Mouse (Mus musculus) thymus, adult 18-20 months (tissue): Measurements from ENCODE around the gene Zfp366.

Source experiments
- DNase-seq, 2 experiments: peaks; one replicate each; pipeline ENCODE4 v3.0.0; 2022; ENCODE audit warnings: mixed read lengths in 2 of 2

The Zfp366 gene

DNA sequence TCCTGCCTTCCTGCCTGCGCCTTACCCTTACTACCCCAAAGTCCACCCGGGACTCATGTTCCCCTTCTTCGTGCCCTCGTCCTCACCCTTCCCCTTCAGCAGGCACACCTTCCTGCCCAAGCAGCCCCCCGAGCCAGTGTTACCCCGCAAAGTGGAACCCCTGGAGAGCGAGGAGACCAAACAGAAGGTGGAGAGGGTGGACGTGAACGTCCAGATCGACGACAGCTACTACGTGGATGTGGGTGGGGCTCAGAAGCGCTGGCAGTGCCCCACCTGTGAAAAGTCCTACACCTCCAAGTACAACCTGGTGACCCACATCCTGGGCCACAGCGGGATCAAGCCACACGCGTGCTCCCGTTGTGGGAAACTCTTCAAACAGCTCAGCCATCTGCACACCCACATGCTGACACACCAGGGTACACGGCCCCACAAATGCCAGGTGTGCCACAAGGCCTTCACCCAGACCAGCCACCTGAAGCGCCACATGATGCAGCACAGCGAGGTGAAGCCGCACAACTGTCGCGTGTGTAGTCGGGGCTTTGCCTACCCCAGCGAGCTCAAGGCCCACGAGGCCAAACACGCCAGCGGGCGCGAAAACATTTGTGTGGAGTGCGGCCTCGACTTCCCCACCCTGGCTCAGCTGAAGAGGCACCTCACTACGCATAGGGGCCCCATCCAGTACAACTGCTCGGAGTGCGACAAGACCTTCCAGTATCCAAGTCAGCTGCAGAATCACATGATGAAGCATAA lies 44.4 kb downstream of the Zfp366 start:
- DNase-seq, result no peak

DNA sequence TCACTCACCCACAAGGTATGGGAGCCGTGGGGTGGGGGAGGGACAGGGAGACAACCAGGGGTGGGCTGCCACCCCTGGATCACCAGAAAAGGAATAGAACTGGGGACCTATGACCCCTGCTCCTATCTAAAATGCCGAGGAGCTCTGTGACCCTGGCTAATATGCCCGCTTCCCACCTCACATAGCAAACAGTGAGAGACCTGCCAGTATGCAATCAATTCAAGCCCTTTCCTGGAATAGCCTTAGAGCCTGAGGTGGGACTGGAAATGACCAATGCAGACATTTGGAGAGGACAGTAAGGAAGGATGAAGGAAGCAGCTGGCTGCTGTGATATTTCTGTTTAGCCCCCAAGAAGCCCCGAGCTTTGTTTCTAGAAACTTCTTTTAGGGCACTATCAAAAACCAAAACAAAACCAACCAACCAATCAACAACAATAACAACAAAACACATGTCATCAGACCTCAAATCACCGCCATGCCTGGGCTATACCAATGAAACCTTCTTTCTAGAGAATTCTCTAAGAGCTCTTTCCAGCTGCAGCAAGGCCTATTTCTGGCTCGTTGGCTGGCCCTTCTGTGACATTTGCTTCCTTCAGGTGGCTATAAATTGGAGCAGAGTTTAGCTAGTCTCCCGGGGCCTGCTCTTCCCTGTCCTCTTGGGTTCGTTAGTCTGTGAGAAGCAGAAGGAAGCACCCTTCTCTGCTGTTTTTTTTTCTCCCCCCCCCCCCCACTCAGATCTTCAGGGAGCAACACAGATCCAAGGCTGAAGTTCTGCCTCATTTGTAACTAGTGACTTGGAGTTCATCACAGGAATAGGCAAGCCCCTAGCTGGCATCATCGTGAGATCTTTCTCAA lies 45.2 kb downstream of the Zfp366 start:
- no peak for DNase-seq

DNA sequence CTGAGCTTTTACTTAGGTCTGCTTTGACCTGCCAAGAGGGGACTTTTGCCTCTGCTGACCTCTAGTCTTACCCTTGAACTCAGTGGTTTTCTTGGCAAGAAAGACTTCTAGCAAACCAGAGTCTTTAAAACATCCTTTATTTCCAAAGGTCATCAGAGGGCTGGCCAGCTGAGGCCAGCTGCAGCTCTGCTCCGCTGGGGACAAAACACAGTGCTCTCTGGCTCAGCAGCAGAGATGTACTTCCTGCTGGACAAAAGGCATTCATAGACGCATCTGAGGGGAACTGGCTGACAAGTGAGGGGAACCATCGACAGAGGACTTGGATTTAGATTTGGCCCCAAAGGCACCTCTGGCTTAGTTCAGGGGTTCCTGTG lies 45.9 kb downstream of the Zfp366 start:
- DNase-seq, result no peak

DNA sequence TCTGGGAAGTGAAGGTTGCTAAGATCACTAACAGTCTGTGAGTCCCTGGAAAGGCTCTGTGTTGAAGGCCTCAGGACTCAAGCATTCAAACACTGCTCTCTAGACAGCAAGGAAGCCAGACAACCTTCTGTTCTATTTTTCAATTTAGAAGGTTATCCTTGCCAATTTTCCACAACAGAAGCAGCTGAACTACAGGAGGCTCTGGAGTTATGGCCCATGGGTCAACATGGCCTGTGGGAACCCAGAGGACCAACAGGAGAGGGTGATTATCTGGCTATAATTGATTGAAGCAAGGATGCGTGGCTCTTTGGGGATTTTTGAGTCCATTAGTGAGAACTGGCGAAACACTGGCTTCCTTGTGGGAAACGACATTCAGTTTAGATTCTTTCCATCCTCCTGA lies 48.7 kb downstream of the Zfp366 start:
- no peak for DNase-seq

DNA sequence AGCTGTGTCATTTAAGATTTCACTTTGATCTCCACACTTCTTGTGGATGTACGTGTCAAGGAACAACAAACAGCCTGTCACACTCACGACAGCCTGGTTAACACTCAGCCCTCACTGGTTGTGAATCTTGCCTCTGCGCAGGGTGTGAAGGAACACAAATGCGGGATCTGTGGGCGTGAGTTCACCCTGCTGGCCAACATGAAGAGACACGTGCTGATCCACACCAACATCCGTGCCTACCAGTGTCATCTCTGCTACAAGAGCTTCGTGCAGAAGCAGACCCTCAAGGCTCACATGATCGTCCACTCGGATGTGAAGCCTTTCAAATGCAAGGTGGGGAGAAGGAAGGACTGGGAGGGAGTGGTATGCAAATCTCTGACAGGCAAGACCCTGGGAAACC lies 49.3 kb downstream of the Zfp366 start:
- DNase-seq, result no peak

DNA sequence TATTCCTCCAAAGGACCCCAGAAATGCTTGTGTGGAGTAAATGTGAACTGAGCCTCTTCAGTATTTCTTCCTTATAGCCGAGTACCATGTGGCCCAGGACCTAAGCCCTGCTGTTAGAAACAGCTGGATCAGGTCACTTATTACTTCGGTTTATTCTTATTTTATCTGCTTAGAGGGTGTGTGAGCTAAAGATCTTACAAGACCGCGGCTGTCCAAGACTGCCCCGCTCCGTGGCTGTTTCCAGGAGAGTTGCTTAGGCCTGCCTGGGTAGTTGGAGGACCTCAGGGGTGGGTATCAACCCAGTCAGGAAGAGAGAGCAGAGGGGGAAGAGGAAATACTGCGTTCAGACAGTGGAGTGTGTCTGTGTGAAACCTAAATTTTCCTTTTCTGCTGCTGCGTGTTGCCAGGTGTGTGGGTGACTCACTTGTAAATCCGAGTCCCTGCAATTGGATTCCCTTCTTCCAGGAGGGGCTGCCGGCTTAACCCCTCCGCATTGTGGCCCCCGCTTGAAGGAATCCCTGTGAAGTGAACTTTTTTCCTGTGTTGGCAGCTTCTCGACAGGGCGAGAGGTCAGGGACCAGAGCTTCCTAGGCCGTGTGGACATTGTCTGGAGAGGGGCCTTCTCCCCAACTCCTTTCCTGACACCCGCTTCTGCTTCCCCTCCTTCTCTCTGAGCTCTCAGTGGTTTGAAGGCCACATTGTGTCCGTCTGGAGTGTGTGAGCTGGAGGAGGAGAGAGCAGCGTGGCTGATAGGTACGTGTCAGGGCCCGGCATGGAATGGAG lies 51.0 kb downstream of the Zfp366 start:
- no peak for DNase-seq

DNA sequence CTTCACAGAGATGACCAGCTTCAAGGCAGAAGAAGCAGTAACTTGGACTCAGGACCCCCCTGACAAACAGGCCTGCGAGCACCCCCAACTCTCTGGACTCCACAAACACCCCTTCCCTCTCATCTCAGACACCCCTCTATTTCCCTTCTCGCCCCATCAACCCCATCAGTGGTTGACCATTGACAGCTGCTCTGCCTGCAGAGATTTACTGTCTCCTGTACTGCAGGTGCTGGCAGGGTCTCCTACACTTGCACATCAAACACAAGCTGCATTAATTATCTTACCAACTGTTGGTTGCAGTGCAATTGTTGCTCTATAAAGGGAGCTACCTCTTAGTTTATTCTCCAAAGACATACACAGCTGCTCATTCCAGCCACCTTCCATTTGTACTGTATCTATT lies 51.6 kb downstream of the Zfp366 start:
- no peak for DNase-seq

DNA sequence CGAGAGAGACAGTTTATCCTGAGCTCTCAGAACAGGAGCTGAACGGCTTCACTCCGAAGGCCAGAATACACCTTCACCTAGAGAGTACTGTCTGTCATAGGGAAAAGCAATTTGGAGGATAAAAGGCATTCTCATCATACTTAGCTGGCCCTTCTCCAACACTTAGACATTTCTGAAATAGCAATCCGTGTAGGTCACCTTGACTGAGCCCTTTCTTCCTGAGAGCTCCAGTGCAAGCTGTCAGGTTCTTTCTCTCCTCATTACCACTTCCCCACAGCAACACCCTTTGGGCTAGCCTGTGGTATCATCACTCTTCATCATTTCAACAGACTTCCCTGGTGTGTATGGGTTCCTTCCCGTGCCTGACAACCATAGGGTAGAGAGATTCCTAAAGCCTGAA lies 52.5 kb downstream of the Zfp366 start:
- no peak for DNase-seq

DNA sequence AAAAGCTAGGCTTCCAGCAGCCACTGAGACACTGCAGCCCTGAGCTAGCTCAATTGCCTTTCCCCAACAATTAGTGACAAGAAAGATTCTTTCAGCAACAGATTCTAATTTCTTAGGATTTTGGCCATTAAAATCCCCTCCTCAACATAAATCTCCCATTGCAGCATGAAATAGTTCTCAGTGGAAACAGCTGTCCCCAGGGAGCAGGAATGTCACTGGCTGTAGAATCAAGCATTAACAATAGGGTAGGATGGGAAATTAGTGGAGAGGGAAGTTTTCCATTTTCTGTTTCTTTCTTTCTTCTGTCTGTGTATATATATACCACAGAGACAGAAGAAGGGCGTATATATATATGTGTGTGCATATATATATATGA lies 53.2 kb downstream of the Zfp366 start:
- no peak for DNase-seq

DNA sequence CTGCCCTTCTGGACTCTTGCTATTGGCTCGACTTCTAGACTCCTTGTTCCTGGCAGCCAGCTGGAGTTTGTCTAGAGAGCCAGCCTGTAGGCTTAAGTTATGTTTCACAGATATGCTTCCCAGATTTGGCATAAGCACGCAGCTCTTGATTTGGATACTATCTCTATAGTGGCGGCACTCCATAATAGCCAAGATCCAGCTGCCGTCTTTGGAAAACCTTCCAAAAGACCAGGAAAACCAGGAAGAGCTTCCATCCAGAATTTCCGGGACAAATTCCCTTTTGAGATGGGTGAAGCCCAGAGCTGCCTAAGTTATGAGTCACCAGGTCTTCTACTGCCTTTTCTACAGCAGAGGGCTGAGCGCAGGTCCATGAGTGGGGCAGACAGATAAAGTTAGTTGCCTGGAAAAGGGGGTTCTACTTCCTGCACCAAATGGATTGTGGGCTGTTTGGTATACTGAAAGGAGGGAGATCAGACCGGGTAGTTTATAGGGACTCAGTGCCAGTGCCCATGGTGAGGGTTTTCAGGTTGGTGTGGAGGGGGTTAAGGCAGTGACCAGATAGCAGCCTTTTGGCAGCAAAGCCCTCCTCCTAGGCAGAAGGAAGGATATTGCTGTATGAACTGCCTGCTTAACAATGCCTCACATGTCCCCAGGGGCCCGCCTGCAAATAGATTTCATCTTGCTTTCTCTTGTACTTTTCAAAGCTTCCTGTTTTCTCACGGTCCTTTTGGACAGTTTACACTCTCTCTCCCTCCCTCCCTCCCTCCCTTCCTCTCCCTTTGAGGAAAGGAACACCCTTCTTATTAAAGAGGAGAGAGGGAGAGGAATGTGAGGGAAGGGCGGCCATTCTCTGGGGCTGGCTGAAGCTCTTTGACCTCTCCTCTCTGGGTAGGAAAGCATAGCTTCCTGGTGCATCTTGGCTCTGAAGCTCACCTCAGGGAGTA lies 53.9 kb downstream of the Zfp366 start:
- no peak for DNase-seq

DNA sequence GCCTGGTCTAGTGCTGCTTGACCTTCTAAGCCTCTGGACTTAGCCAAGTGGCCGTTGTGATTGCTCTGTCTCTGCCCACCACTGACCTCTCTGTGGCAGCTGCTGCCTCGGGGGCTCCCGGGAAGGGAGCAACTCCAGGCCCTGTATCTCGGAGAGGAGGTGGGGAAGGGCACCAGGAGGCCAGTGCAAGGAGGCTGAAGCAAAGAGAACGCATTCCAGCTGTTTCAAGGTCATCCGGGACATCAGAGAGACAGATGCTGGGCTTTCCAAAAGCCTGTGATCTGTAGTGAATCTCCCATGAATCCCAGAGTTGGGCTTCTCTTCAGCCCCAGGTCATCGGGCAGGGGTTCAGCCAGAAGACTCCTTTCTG lies 54.5 kb downstream of the Zfp366 start:
- no peak for DNase-seq

DNA sequence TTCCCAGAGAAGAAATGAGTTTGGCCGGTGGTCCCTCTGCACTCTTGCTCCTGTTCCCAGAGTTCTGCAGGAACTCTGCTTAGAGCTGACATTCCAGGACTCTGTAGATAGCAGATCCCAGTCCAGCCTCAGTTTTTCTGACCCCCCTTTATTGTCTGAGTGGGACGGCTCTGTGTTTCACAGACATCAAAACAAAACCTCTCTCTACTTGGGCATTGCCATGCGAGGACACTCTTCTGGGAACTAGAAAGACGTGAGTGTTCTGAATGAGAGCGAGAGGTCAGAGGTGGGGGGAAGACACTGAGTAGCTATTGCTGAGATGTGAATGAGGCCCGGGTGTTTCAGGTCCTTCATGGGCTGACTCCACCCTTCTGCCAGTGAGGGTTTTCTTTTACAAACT lies 55.1 kb downstream of the Zfp366 start:
- no peak for DNase-seq

DNA sequence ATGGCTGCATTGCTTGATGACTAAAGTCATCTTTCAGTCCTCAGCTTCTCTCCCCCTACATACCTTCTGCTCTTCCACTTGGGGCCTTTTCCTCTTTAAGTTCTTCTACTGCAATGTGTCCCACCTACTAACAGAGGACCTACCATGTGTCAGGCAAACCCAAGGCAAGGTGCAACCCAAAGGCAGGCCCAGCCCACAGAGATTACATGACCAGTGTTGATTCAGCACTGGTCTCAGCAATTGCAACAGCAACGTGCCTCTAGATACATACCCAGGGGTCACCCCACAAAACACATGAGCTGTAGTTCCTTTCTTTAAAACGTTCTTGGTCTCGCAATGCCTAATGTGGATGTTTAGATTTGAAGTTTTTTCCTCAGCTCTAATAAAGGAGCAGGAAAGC lies 57.4 kb downstream of the Zfp366 start:
- no peak for DNase-seq

DNA sequence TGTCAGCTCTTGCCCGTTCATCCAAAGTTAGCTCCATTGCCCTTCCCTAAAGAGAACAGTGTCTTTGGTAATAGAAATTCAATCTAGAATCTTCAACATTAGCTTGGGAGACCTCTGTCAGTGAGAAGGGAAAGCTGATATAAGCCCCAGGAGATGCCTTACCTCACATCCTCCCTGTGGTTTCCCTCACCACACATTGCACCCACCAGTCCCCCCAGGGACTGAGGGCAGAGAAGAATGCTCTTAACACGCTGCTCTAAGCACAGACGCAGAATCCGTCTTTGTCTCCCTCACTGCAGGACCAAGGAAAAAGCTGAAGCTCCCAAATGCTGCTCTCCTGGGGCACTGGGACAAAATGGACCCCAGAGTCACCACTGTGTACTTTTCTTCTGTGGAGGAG lies 58.3 kb downstream of the Zfp366 start:
- no peak for DNase-seq

DNA sequence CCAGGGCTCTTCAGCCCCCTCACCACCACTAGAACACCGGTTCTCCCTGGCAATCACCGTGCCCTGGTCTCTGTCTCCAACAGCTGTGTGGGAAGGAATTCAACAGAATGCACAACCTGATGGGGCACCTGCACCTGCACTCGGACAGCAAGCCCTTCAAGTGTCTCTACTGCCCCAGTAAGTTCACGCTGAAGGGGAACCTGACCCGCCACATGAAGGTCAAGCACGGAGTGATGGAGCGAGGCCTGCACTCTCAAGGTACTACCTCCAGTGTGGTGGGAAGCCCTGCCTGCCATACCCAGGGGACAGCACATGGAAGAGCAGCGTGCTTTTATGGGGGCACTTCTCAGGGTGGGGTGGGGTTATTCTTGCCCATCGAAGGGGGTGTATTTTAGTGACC lies 59.2 kb downstream of the Zfp366 start:
- DNase-seq, result no peak

DNA sequence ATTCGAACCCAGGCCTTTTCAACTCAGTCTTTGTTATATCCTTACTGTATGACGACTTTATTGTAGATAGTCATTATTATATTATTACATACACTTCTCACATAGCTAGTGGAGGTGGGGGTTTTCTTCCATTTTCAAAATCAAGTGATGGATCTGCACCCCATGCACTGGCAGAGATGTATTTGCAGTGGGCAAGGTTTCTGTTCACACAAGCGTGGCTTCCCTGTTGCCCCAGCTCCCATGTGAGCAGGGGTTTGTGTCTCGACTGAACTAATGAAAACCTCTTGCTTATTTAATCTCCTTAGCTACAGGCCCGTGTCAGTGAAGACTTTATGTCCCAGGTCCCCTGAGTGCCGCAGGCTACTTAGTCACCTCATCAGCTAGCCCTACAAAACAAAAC lies 59.8 kb downstream of the Zfp366 start:
- DNase-seq, result no peak

DNA sequence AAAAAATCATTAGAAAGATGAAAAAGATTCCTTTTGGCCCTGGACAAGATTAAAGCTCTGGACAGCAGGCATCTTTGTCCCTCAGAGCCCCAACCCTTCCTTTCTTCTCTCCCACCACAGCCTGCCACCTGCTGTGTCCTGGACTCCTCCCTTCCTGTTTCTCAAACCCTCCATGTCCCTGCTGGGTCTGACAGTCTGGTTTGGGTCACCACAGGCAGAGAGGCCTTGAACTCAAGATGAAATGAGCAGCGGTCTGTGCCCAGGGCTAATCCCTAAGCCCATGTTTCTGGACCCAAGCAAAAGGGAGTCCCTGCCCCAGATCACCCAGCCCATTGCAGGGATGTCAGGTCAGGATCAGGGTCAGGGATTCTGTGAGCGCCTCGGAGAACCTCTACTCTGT lies 60.3 kb downstream of the Zfp366 start:
- DNase-seq, result no peak

DNA sequence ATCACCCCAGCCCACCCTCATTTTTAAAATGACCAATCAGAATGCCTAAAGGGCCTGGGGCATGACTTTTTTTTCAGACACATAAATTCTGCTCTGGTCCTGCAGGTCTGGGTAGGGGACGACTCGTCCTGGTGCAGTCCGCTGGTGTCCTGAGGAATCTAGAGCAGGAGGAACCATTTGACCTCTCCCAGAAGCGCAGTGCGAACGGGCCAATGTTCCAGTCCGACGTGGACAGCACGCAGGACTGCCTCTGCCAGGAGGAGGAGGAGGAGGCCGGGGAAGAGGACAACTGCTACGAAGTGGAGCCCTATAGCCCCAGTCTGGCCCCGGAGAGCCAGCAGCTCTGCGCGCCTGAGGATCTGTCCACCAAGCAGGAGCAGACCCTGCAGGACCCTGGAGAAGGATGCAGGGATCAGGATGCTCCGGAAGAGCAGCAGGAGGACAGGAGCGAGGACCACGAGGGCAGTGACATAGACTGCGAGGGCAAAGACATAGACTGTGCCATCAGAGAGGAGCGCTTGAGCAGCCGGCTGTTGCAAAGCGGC lies 61.4 kb downstream of the Zfp366 start:
- no peak for DNase-seq

DNA sequence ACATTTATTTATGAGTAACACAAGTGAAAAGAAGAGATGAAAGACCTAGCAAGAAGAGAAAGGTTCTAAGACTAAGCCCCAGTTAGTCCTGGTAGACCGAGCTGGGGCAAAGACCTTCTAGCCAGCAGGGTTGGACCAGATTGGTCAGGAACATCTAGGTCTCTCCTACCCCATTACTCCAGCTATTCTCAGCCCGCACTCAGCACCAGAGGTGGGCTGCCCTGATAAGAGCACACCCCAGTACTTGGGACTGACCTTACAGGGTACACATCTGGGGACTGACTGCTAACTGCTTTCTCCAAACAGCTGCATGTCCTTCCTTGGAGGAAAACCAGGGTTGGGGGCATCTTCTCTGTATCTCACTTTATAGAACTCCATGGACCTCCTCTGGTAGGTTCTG lies 66.2 kb downstream of the Zfp366 start:
- no peak for DNase-seq

DNA sequence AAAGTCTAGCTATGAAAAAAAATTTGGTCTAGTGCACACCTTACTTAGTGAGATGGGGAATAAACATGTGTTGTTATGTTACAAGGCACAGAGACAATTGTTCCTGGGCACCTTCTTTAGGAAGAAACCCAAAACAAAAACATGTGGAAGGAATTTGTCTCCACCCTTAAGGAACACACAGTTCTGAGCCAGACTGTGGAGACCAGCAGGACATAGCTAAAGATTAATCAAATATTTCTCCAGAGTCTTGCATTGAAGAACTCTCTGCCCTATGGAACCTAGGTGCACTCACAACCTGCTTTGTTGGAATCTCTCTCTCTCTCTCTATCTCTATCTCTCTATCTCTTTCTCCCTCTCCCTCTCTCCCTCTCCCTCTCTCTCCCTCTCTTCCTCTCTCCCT lies 69.6 kb downstream of the Zfp366 start:
- no peak for DNase-seq

DNA sequence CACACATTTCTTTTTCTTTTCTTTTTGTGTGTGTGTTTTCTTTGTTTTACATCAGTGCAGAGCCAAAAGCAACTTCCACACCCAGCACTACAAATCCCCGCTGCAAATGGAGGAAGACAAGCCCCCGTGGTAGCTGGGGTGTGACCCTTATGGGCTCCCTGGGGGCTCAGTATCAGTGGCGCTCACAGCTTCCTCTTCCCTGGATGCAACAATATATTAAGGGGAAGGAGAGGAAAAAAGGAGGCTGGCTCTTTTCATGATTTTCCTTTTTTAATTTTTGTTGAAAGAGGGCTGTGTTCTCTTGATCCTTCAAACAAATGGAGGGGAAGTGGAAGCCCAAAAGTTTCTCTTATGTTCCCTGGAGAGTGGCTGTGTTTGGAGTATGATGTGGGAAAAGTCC lies 70.2 kb downstream of the Zfp366 start:
- DNase-seq, result no peak

DNA sequence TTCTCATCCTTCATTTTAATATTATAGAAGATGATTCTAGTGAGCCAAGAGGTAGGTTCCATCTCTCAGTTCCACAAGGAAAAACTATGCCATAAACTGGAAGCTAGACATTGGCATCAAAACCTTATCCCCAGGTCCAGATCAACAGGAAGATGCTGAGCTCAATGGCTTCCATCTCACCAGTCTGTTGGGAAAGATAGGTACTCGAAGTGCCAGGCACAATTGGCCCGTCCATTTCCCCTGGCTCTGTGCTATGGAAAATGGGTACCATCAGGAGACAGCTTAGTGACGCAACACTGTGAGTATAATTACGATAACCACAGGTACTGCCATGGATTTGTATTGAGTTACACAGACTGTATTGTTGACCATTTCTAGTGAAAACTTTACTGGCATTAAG lies 72.3 kb downstream of the Zfp366 start:
- DNase-seq, result no peak
